Mouse (Mus musculus) erythroblast, embryonic 14.5 days (primary cell): ENCODE results near the gene Atp6ap1l.
"Not testable (repeated sequence)": the region's sequence is repeated elsewhere in the genome, so short reads cannot be mapped to it uniquely, and the experiment has no call there.

Experiments used
- GATA1 ChIP-seq: IDR thresholded peaks from 2 replicates; pipeline ENCODE4 v1.6.1; 2012; ENCODE audit warnings: low read length, inconsistent platforms, mixed read lengths
- TAL1 ChIP-seq: IDR thresholded peaks from 3 replicates; pipeline ENCODE4 v1.6.1; 2012; ENCODE audit warnings: low read length, inconsistent platforms, mixed read lengths

- not testable (repeated sequence) for TF ChIP-seq GATA1, TAL1
Observed at GRCm38 (mm10) chr13:90923617-90924016, 18.5 kb upstream of the Atp6ap1l start.
